Mouse (Mus musculus) CD8-positive naive resting alpha-beta T cell, adult 2 months (primary cell): ENCODE measurements around the gene Th.
A peak's percentile ranks its signal among the peaks of the same experiment; 100 is the strongest.

Experiments used
- DNase-seq, 2 experiments: peaks; one replicate each; pipeline ENCODE4 v3.0.0; 2022; ENCODE audit warnings: low read depth in 2 of 2, low spot score in 2 of 2

Th gene

DNA sequence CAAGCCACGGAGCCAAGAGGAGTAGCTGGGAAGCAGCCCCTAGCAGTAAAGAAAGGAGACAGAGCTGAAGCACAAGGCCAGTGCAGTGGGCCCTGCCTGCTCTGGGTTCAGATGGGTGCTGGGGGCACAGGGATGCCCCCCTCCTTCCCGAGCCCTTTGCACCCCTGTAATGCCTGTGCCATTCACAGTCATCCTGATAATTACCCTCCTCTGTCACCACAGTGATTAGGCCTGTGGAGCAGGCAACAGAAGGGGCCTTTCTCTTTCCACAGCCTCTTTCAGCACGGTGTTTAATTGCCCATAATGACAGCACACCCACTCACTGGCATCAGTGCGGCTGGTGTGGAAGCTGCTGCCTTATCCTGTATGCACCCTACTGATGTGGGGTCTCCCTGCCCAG is 28.0 kb downstream of the Th start:
- no peak for DNase-seq

DNA sequence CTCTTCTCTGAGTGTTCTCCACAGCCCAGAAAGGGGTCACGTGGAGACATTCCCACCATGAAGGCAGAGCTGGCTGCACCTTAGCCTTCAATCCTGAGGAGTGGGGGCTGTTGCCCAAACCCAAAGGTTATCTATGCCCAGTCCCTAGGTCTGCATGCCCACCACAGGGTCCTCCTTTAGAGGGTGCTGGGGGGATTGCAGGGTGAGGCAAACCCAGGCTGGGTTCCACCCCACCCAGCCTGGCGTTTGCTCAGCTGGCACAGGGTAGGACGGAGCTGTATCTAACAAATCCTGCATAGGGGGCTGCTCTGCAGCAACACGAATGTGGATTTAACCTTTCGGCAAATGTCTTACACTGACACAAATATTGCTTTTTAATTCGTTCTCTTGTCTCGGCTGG is 29.2 kb downstream of the Th start:
- no peak for DNase-seq

DNA sequence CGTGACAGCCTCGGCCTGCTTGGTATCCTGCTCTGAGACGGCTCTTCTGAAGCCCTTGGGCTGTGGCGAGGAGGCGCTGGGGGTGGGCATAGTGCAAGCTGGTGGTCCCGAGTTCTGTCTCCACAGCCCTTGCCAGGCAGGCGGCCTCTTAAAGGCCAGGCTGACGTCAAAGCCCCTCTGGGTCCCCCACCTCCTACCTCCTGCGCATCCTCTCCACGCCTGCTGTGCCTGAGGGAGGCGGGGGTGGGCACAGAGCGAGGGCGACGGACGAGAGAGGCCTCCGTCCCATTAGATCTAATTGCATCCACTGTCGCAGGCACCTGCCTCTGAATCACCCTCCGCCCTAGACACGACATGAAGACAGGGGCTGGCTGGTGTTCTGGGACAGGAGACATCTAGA is 31.1 kb downstream of the Th start:
- DNase-seq: no peak

DNA sequence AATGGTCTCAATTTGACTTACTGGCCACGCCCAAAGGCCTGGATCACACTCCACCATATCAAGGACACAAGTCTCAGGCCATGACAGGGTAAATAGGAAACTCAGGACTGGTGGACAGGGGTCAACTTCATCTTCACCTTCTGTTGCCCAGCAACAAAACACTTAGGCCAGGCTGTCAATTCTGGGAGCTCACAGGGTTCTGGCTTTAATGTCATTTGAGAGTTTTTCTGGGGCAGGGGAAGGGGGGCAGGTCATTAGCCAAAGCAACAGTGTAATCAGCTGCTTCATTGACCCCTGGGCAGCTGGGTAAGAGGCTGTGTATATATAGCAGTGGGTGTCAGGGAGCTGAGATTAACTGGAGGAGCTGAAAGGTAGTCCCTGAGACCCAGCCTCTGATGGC is 33.5 kb downstream of the Th start:
- no peak for DNase-seq

DNA sequence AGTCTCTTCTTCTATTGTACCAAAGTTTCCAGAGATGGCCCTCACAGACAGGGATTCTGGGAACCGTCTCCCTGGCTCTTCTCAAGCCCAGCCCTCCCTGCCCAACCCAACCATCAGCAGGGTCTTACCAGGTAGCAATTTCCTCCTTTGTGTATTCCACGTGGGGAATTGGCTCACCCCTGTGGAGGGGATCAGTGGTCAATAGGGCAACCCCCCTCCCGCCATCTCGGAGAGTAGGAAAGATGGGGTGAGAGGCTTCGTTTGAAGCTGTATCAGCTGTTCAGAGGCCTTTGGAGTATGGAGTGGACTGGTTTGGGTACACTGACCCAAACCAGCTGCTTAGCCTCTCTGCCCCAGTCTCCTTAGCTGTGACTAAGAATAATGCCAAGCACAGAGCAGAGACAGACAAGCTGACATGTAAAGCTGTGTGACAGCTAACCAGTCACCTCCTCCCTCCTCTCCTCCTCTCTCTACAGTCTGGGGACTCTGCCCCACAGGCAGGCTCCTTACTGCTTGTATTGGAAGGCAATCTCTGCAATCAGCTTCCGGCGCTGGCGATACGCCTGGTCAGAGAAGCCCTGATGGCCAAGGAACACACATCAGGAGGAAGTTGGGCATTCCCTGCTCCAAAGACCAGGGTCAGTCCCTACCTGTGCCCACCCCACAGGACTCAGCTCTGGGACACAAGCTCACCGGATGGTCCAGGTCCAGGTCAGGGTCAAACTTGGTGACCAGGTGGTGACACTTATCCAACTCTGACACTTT is 34.8 kb downstream of the Th start:
- no peak for DNase-seq

DNA sequence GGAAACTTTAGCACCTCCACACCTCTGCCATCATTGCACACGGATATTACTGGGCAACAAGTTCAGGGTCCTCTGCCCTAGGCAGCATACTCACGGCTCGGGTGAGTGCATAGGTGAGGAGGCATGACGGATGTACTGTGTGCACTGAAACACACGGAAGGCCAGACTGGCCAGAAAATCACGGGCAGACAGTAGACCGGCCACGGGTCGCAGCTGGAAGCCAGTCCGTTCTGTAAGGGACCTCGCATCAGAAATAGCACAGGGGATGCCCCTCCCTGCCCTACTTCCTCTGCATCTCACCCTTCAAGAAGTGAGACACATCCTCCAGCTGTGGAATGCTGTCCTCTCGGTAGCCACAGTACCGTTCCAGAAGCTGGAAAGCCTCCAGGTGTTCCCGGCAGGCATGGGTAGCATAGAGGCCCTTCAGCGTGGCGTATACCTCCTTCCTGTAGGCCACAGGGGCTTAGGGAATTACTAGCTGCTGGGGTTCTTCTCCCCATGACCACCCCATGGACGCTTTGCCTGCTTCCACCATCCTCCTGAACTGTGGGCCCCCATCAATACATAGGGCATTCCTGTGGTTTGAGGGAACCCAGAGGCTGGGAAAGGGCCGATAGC is 35.6 kb downstream of the Th start:
- DNase-seq: no peak

DNA sequence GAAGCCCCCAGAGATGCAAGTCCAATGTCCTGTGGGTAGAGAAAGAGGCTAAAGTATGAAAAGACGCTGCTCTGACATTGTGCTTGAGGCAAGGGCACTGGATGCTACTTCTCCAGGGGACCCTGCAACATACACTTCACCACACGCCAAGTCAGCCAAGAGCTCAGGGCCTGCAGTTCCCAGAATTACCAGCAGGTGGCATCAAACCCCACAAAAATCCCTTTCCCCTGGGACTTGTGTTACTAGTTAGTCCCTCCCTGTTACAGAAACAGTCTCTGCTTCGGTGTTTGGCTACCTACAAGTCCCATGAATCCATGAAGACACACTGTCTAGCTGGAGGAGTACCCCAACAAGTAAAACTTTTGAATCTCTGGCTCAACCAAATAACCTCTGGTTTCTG is 36.3 kb downstream of the Th start:
- peak; percentile 51 to 73 for DNase-seq

GRCm38 (mm10) chr7:142893721-142894639 is 36.9 kb downstream of the Th start:
- DNase-seq: no peak

GRCm38 (mm10) chr7:142893296-142893695 is 37.6 kb downstream of the Th start:
- no peak for DNase-seq

GRCm38 (mm10) chr7:142869419-142870163 is 61.3 kb downstream of the Th start:
- no peak for DNase-seq

DNA sequence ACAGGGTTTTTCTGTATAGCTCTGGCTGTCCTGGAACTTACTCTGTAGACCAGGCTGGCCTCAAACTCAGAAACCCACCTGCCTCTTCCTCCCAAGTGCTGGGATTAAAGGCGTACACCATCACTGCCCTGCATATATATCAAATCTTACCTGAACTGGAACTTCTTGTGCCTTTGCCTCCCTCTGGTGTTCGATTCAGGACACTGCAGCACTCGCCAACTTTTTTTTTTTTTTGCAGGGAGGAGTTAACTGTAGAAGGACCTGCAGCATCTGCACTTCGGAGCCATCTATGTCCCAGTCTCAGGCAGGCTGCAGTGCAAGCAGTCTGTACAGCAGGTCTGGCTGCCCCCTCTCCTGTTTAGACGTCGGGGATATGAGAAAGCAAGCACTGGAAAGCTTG is 80.2 kb downstream of the Th start:
- DNase-seq: peak in 1 of 2 experiments; percentile 3
